Mouse (Mus musculus) layer of hippocampus, postnatal 36 days (tissue): ENCODE measurements around the gene Dync2li1. TPM values are rescaled to one million over a fixed set of nuclear protein-coding genes. Genes with fewer than 3 reads are reported as not detected.

Experiments
- DNase-seq, 2 experiments: peaks; one replicate each; pipeline ENCODE4 v3.0.0; 2022
- total RNA-seq, 2 experiments: library from RNA; stranded (reverse); gene quantifications; 2 replicates each; pipeline ENCODE4 v1.2.3; 2021

Dync2li1 gene
- total RNA-seq, 2 experiments from 2014 or later, result 19.1 TPM

GRCm38 (mm10) chr17:84611500-84611899 lies 14.8 kb upstream of the Dync2li1 start:
- DNase-seq, result no peak

- DNase-seq, result no peak
Observed at GRCm38 (mm10) chr17:84611971-84612370, 14.3 kb upstream of the Dync2li1 start.

- no peak for DNase-seq
Observed at GRCm38 (mm10) chr17:84615811-84616210, 10.5 kb upstream of the Dync2li1 start.

GRCm38 (mm10) chr17:84616526-84617074 lies 9.7 kb upstream of the Dync2li1 start:
- no peak for DNase-seq

- DNase-seq, result no peak
Observed at GRCm38 (mm10) chr17:84617953-84618352, 8.3 kb upstream of the Dync2li1 start.

GRCm38 (mm10) chr17:84619112-84619511 lies 7.2 kb upstream of the Dync2li1 start:
- DNase-seq, result no peak

GRCm38 (mm10) chr17:84620076-84620475 lies 6.2 kb upstream of the Dync2li1 start:
- no peak for DNase-seq

DNA sequence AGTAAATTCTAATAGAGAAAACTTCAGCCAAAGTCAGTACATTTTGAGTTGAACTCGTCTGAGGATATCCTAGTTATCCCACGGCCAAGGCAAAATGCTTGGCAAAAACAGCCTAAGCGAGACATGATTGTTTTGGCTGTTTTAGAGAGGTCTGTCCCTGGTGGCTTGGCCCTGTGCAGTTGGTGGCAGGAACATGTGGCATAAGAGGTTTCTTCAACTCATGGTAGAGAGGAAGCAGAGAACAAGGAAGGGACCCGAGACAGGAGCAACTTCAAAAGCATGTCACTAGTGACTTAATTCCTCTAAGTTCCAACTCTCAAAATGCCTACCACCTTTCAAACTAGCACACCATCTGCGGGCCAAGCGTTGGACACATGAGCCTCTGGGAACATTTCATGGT lies 5.7 kb upstream of the Dync2li1 start:
- DNase-seq, result no peak

DNA sequence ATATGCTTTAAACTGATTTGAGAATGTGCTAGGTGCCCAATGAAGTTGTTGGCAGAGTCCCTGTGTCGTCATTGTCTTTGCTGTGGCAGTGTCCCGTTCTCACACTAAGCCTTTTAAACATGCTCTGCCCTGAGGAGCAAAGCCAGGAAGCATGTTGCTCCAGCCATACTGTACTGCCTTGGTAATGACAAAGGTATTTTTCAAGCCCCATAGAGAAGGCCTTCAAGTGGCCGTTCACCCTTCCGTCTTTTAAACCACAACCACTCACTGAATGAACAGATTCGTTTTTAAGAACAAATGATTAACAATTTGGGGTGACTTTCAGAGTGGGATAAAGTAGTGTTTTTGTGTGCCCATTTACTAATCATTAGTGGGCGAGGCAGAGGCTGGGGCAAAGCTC lies 5.1 kb upstream of the Dync2li1 start:
- no peak for DNase-seq

DNA sequence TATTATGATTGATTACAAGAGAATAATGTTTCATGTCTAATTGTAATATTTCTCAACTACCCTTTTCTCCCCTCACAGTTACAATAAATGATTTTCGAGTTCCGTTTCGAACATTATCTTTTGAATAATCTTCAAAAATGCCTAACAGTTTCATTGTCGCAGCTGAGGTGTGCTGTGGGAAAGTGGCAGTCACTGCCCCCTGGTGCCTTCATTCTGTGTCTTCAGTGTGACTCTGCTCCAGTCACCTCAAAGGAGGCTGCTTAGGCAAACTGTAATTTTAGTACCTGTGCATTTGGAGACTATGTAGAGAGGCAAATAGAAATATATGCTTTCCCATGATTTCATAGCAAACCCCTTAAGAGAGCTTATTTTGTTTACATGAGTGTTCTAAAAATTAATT lies 4.3 kb upstream of the Dync2li1 start:
- no peak for DNase-seq

GRCm38 (mm10) chr17:84622873-84623272 lies 3.4 kb upstream of the Dync2li1 start:
- DNase-seq, result no peak

GRCm38 (mm10) chr17:84626857-84627305 lies 585 bp downstream of the Dync2li1 start:
- DNase-seq, result no peak

GRCm38 (mm10) chr17:84627721-84628120 lies 1.4 kb downstream of the Dync2li1 start:
- DNase-seq, result no peak

- DNase-seq, result no peak
Observed at GRCm38 (mm10) chr17:84628611-84629010, 2.3 kb downstream of the Dync2li1 start.

DNA sequence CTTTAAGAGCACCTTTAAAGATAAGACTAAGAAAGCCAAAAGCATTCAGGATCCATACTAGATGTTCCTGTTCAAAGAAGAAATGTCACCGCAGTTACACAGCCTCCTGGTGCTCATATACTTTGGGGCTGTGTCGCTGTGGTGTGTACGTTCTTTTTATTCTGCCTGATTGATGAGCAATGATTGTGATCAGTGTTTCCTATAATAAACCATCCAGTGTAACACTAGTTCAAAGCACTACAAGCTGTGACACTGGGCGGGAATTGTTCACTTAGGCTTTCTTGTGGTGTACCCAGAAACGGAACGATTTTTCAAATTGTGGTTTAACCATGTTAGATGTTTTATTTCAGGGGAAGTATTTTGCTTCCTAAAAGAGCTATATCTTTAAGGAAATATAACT lies 5.5 kb downstream of the Dync2li1 start:
- DNase-seq, result no peak

DNA sequence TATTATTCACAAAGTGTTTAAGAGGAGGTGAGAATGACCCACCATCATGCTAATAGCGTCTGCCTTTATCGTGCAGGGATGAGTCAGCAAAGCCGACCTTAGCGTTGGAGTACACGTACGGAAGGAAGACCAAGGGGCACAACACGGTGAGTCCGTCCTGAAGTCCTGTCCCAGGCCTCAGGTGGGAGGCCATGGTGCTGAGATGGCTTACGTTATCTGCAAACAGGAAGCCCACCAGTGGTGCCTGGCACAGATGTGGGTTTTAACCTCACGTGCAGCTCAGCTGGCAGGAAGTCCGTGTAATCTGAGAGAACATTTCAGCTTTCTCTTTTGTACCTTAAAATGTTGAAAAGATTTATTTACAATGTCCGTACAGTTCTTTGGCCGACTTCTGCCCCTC lies 7.1 kb downstream of the Dync2li1 start:
- DNase-seq, result no peak

GRCm38 (mm10) chr17:84636328-84636727 lies 10.0 kb downstream of the Dync2li1 start:
- no peak for DNase-seq

DNA sequence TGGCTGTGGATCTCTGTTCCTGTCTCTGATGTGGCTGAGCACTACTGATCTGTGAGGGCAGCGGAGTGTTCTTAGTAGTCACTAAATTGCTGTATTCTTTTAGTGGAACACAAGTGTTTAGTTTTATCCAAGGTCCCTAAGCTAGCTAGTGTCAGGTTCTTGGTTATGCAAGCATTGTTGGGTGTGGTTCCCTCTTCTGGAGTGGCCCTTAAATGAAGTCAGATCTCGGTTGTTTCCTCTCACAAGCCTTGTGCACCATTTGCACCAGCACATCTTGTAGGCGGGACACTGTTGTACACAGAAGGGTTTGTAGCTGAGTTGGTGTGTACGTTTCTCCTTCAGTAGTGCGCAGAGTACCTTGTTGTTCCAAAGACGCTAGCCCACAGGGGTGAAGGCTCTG lies 11.7 kb downstream of the Dync2li1 start:
- no peak for DNase-seq

GRCm38 (mm10) chr17:84639796-84640378 lies 13.6 kb downstream of the Dync2li1 start:
- DNase-seq, result no peak

DNA sequence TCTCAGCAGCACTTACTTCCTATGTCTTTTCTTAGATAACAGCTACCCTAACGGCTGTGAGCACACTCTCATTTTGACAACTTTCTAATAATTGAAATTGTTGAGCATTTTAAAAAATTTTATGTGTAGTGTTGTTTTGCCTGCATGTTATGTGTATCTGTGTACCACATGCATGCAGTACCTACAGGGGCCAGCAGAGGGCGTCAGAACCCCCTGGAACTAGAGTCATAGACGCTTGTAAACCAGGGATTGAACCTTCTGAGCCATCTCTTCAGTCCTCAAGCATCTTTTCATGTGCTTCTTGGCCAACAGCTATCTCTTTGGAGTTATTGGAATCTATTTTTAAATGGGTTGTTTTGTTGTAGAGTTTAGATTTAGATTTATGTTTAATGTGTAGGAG lies 15.6 kb downstream of the Dync2li1 start:
- DNase-seq, result no peak

- no peak for DNase-seq
Observed at GRCm38 (mm10) chr17:84642324-84642723, 16.0 kb downstream of the Dync2li1 start.

GRCm38 (mm10) chr17:84644292-84645050 lies 18.2 kb downstream of the Dync2li1 start:
- no peak for DNase-seq

- DNase-seq, result no peak
Observed at GRCm38 (mm10) chr17:84645119-84645518, 18.8 kb downstream of the Dync2li1 start.

- DNase-seq, result no peak
Observed at GRCm38 (mm10) chr17:84645894-84646293, 19.6 kb downstream of the Dync2li1 start.
